Comparison of ENCODE assay signal across 13 mouse cellular contexts in genomic region chr15:6388631-6389030, GRCm38 (mm10). TPM values are rescaled to one million over a fixed set of nuclear protein-coding genes. Genes with fewer than 3 reads are reported as not detected.
DNase-seq lines count a peak whose midpoint lies in the region; ATAC-seq and TF ChIP-seq lines count a peak whose summit lies in the region.
"Had no signal": no experiment of that assay in that cellular context is flagged by ENCODE, and none has a peak within 500 bp of the region (broad histone marks: within the 10 kb centered on the region; RNA-seq: fewer than 3 reads in every experiment).

No protein-coding gene starts in this region.

- H3K9ac ChIP-seq in hindbrain, embryonic 12.5 days, result no peak overlapping the region
- no peak overlapping the region for H3K9ac ChIP-seq in hindbrain, embryonic 11.5 days (ENCODE audit: low read depth, low read length)
- peak overlapping the region; percentile 69; the same call in 1 of the 2 replicates for H3K9ac ChIP-seq in limb, embryonic 12.5 days (replicated peaks)
- H3K9ac ChIP-seq: forebrain, embryonic 15.5 days had no signal

- peaks cover 8% of the 10 kb centered on the region; the same call in 1 of the 2 replicates for H3K27me3 ChIP-seq in hindbrain, embryonic 12.5 days
- H3K27me3 ChIP-seq in hindbrain, embryonic 11.5 days (ENCODE audit: control insufficient read depth, insufficient read depth, low read length), result no peaks in the 10 kb centered on the region
- H3K27me3 ChIP-seq in spleen, adult 2 months (ENCODE audit: control insufficient read depth, insufficient read depth, low read length), result peaks cover 4% of the 10 kb centered on the region
- H3K27me3 ChIP-seq in limb, embryonic 12.5 days, result no peaks in the 10 kb centered on the region
- H3K27me3 ChIP-seq: forebrain, embryonic 15.5 days had no signal

- no peaks in the 10 kb centered on the region for H3K36me3 ChIP-seq in hindbrain, embryonic 12.5 days
- H3K36me3 ChIP-seq in hindbrain, embryonic 11.5 days (ENCODE audit: control insufficient read depth, insufficient read depth, low read length), result no peaks in the 10 kb centered on the region
- no peaks in the 10 kb centered on the region for H3K36me3 ChIP-seq in spleen, adult 2 months (ENCODE audit: control insufficient read depth, insufficient read depth, low read length)
- H3K36me3 ChIP-seq in limb, embryonic 12.5 days, result peaks cover 13% of the 10 kb centered on the region; the same call in 1 of the 2 replicates
- H3K36me3 ChIP-seq: forebrain, embryonic 15.5 days had no signal

- WGBS in hindbrain, embryonic 12.5 days, result 91% methylated on average over 7 of the region's 7 CpGs
- 91% methylated on average over 7 of the region's 7 CpGs for WGBS in hindbrain, embryonic 11.5 days
- WGBS in spleen, adult 2 months, result 90% methylated on average over 7 of the region's 7 CpGs
- WGBS in limb, embryonic 12.5 days, result 93% methylated on average over 7 of the region's 7 CpGs

- TF ChIP-seq CTCF in spleen, adult 2 months (IDR thresholded peaks at IDR 0.05; ENCODE audit: extremely low read depth, insufficient read depth, insufficient read length, insufficient replicate concordance), result no peak

- no peak for ATAC-seq in hindbrain, embryonic 12.5 days (ENCODE audit: low FRiP score)
- ATAC-seq in hindbrain, embryonic 11.5 days (ENCODE audit: low FRiP score), result no peak
- ATAC-seq in limb, embryonic 12.5 days (ENCODE audit: insufficient number of reproducible peaks, insufficient read depth, low FRiP score, low TSS enrichment, low read depth), result no peak
- ATAC-seq: forebrain, embryonic 15.5 days had no signal

- H3K9me3 ChIP-seq in hindbrain, embryonic 12.5 days (replicated peaks), result no peaks in the 10 kb centered on the region
- H3K9me3 ChIP-seq in hindbrain, embryonic 11.5 days (ENCODE audit: control insufficient read depth, low read length), result no peaks in the 10 kb centered on the region
- H3K9me3 ChIP-seq in limb, embryonic 12.5 days, result no peaks in the 10 kb centered on the region; the same call in 1 of the 2 replicates
- H3K9me3 ChIP-seq: forebrain, embryonic 15.5 days had no signal

- peak overlapping the region; percentile 74 for H3K4me2 ChIP-seq in hindbrain, embryonic 12.5 days (replicated peaks)
- no peak overlapping the region for H3K4me2 ChIP-seq in hindbrain, embryonic 11.5 days (replicated peaks; ENCODE audit: low read depth, low read length)
- peak overlapping the region; percentile 69 for H3K4me2 ChIP-seq in limb, embryonic 12.5 days

- DNase-seq in hindbrain, embryonic 11.5 days (ENCODE audit: low spot score), result no peak
- no peak for DNase-seq in spleen, adult 2 months (ENCODE audit: low read depth in 1 of 2, low spot score in 2 of 2)
- DNase-seq in spleen, postnatal 4 days (ENCODE audit: low spot score in 2 of 2), result no peak
- DNase-seq in frontal cortex, adult 2 months (ENCODE audit: extremely low spot score in 1 of 2, low spot score in 1 of 2), result no peak
- no peak for DNase-seq in adipocyte (ENCODE audit: low spot score)
- DNase-seq in urinary bladder, postnatal 25 days (ENCODE audit: low spot score), result no peak
- DNase-seq: cerebellum, postnatal 10 days; kidney, postnatal 14 days; lung, postnatal 36 days; retina, postnatal 1 day had no signal

- H3K27ac ChIP-seq in hindbrain, embryonic 12.5 days, result no peak overlapping the region
- H3K27ac ChIP-seq in hindbrain, embryonic 11.5 days (ENCODE audit: low read depth, low read length), result no peak overlapping the region
- H3K27ac ChIP-seq in spleen, adult 2 months (ENCODE audit: insufficient read depth, low read length), result no peak overlapping the region
- H3K27ac ChIP-seq in limb, embryonic 12.5 days, result no peak overlapping the region
- H3K27ac ChIP-seq: forebrain, embryonic 15.5 days had no signal

- peaks cover 4% of the 10 kb centered on the region; the same call in 1 of the 2 replicates for H3K4me1 ChIP-seq in hindbrain, embryonic 12.5 days
- H3K4me1 ChIP-seq in hindbrain, embryonic 11.5 days (replicated peaks; ENCODE audit: control insufficient read depth, insufficient read depth, low read length), result no peaks in the 10 kb centered on the region
- peaks cover 3% of the 10 kb centered on the region; the same call in 1 of the 2 replicates for H3K4me1 ChIP-seq in spleen, adult 2 months (ENCODE audit: control insufficient read depth, insufficient read depth, insufficient read length)
- H3K4me1 ChIP-seq in limb, embryonic 12.5 days (replicated peaks), result peaks cover 43% of the 10 kb centered on the region

- H3K4me3 ChIP-seq in hindbrain, embryonic 12.5 days, result no peak overlapping the region
- H3K4me3 ChIP-seq in hindbrain, embryonic 11.5 days (ENCODE audit: low read depth, low read length), result no peak overlapping the region
- peak overlapping the region; percentile 2; the same call in 1 of the 2 replicates for H3K4me3 ChIP-seq in spleen, adult 2 months (ENCODE audit: extremely low read depth, insufficient read depth, insufficient read length)
- H3K4me3 ChIP-seq in limb, embryonic 12.5 days (replicated peaks), result peak overlapping the region; percentile 57

- TF ChIP-seq POLR2A in spleen, adult 2 months (IDR thresholded peaks at IDR 0.05; ENCODE audit: low read depth, low read length), result no peak

RNA-seq across cellular contexts. Expression of gene C9, which starts 56.5 kb away (rescaled TPM):
- polyA plus RNA-seq in hindbrain, embryonic 12.5 days (2016; fragmentation: Nextera tagmentation; extraction: Ambion mirVana), result not detected in 2 replicates
- polyA plus RNA-seq in hindbrain, embryonic 11.5 days (2014; fragmentation: Nextera tagmentation; extraction: Ambion mirVana), result not detected in 2 replicates
- not detected in 2 replicates for polyA plus RNA-seq in spleen, adult 2 months (2012; rRNA removed)
- not detected in 2 replicates for polyA plus RNA-seq in limb, embryonic 12.5 days (2016; fragmentation: Nextera tagmentation; extraction: Ambion mirVana)
- polyA plus RNA-seq in frontal cortex, adult 2 months (2012; rRNA removed), result not detected in 2 replicates
- polyA plus RNA-seq: forebrain, embryonic 15.5 days had no signal

Comparison
In these comparisons a context has a peak if more than half of its experiments do, and no peak if none do; other contexts are left out.
1. H3K4me3 ChIP-seq: peak in spleen, adult 2 months (single experiment) and limb, embryonic 12.5 days (single experiment); none in hindbrain, embryonic 12.5 days (single experiment) and hindbrain, embryonic 11.5 days (single experiment).